Mouse (Mus musculus): ENCODE measurements around the gene Gpr162. TPM values are rescaled to one million over a fixed set of nuclear protein-coding genes. Genes with fewer than 3 reads are reported as not detected.
A peak's percentile ranks its signal among the peaks of the same experiment; 100 is the strongest.
"Not testable (repeated sequence)": the region's sequence is repeated elsewhere in the genome, so short reads cannot be mapped to it uniquely, and the experiment has no call there.

The Gpr162 gene
- total RNA-seq, 2 experiments from 2014 or later = 180 to 187 TPM

DNA sequence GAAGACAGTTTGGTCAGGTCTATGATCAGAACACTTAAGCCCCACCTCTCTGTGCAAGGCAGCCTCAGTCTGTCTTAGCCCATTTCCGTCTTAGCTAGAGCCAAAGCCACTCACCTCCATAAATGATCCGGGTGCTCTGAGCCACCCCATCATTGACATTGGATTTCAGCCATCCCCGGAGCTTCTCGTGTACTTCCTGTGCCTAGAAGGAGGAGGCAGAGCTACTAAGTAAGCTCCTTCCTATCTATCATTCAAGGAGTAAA, 52.4 kb downstream of the Gpr162 start:
- DNase-seq = peak in 1 of 2 experiments; percentile 1

DNA sequence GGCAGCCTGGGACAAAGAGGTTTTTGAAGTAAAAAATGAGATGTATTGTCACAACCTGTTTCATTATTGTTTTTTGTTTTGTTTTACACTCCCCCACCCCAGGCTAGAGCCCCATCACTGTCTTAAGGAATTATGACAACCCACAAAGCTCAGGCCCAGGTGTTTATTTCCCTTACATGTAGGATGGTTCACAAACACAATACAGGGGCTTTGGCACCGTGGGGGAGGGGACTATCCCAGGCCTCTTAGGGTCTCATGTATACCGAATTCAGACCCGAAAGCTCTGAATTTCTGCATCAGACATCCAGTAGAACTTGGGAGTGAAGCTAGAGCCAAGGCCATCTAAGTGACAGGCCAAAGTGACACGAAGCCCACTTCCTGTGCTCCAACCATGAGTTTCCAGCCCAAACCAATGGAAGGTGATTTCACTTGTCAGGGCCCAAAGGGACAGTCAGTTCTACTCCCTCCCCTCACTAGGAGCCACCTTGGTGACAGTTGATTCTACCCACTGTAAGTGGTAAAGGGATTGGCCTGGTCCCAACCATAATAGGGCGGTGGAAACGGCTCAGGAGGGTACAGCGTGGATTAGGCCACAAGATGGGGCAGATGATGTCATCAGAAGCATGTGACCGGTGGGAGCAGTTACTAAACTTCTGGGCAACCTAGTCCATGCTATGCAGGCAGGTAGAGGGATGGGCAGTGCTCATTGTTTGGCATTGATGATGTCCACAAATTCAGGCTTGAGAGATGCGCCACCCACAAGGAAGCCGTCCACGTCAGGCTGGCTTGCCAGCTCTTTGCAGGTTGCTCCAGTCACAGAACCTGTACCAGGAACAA, 53.0 kb downstream of the Gpr162 start:
- DNase-seq = not testable (repeated sequence)

DNA sequence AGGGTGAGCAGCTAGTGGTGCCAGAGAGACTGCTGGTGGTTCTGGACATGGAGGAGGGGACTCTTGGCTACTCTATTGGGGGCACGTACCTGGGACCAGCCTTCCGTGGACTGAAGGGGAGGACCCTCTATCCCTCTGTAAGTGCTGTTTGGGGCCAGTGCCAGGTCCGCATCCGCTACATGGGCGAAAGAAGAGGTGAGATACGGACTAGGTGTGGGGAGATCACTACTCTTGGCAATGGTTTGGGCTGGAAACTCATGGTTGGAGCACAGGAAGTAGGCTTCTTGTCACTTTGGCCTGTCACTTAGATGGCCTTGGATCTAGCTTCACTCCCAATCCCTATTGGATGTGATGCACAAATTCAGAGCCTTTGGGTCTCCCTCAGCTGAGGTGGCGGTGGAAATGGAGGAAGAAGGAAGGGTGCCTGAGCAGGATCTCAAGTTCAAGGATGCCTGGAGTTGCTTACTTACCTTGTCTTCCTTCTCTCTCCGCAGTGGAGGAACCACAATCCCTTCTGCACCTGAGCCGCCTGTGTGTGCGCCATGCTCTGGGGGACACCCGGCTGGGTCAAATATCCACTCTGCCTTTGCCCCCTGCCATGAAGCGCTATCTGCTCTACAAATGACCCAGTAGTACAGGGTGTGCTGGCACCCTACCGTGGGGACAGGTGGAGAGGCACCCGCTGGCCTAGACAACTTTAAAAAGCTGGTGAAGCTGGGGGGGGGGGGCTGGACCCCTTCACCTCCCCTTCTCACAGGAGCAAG, 53.8 kb downstream of the Gpr162 start:
- DNase-seq = no peak

DNA sequence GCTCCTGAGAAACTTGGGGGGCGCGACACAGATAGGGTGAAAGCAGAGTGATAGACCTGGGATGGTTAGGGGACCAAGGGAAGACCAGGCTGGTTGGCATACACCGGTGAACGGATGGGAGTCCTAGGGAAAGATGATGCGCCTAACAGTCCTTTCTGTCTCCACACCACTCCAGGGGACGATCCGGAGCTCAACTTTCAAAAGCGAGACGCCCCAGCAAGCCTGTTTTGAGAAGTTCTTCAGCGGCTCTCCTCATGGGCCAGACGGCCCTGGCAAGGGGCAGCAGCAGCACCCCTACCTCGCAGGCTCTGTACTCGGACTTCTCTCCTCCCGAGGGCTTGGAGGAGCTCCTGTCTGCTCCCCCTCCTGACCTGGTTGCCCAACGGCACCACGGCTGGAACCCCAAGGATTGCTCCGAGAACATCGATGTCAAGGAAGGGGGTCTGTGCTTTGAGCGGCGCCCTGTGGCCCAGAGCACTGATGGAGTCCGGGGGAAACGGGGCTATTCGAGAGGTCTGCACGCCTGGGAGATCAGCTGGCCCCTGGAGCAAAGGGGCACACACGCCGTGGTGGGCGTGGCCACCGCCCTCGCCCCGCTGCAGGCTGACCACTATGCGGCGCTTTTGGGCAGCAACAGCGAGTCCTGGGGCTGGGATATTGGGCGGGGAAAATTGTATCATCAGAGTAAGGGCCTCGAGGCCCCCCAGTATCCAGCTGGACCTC, 54.6 kb downstream of the Gpr162 start:
- DNase-seq = peak; percentile 64 to 67

Other genes starting within 250 kb of the Gpr162 start
- gene C1s2, start 227.9 kb downstream of the Gpr162 start, total RNA-seq (2021) = under 1 TPM; 0.15 to 0.35 TPM
- gene Lpcat3, start 201.0 kb downstream of the Gpr162 start, total RNA-seq (2021) = 10 to 100 TPM; 27.1 to 33.5 TPM
- gene Emg1, start 151.8 kb downstream of the Gpr162 start, total RNA-seq (2021) = 10 to 100 TPM; 54.3 to 64.9 TPM
- 100 to 1,000 TPM; 114 to 129 TPM for gene Phb2, start 151.6 kb downstream of the Gpr162 start, total RNA-seq (2021)
- 1 to 10 TPM; 2.9 to 3.0 TPM for gene Ptpn6, start 125.3 kb downstream of the Gpr162 start, total RNA-seq (2021)
- gene Grcc10, start 122.6 kb downstream of the Gpr162 start, total RNA-seq (2021) = 100 to 1,000 TPM; 337 to 366 TPM
- gene Gm45234, start 108.0 kb downstream of the Gpr162 start, total RNA-seq (2021) = not detected
- gene Atn1, start 107.5 kb downstream of the Gpr162 start, total RNA-seq (2021) = 100 to 1,000 TPM; 139 to 170 TPM
- 1,000 to 10,000 TPM in 1 of 2 experiments, 100 to 1,000 TPM in 1; 956 to 1,045 TPM for gene Eno2, start 94.3 kb downstream of the Gpr162 start, total RNA-seq (2021)
- gene Lrrc23, start 84.3 kb downstream of the Gpr162 start, total RNA-seq (2021) = 1 to 10 TPM in 1 of 2 experiments, under 1 TPM in 1; 1.00 to 3.5 TPM
- 1 to 10 TPM; 2.9 to 3.1 TPM for gene Spsb2, start 55.3 kb downstream of the Gpr162 start, total RNA-seq (2021)
- gene Tpi1, start 49.7 kb downstream of the Gpr162 start, total RNA-seq (2021) = 100 to 1,000 TPM; 731 to 778 TPM
- gene Usp5, start 34.5 kb downstream of the Gpr162 start, total RNA-seq (2021) = 100 to 1,000 TPM; 174 to 188 TPM
- gene Cdca3, start 34.4 kb downstream of the Gpr162 start, total RNA-seq (2021) = 1 to 10 TPM in 1 of 2 experiments, under 1 TPM in 1; 0.38 to 1.2 TPM
- under 1 TPM in 1 of 2 experiments, not detected in 1; 0.17 TPM for gene Gnb3, start 23.7 kb downstream of the Gpr162 start, total RNA-seq (2021)
- 10 to 100 TPM; 30.4 to 37.1 TPM for gene P3h3, start 6.2 kb downstream of the Gpr162 start, total RNA-seq (2021)
- gene Cd4, start 24.2 kb upstream of the Gpr162 start, total RNA-seq (2021) = under 1 TPM in 1 of 2 experiments, not detected in 1; 0.23 TPM
- gene Lag3, start 47.7 kb upstream of the Gpr162 start, total RNA-seq (2021) = 1 to 10 TPM; 2.1 to 2.3 TPM
- 1,000 to 10,000 TPM; 1,023 to 1,087 TPM for gene Ptms, start 56.1 kb upstream of the Gpr162 start, total RNA-seq (2021)
- gene Mlf2, start 67.4 kb upstream of the Gpr162 start, total RNA-seq (2021) = 100 to 1,000 TPM; 630 to 652 TPM
- 100 to 1,000 TPM; 149 TPM for gene Cops7a, start 101.6 kb upstream of the Gpr162 start, total RNA-seq (2021)
- gene Pianp, start 132.7 kb upstream of the Gpr162 start, total RNA-seq (2021) = 100 to 1,000 TPM; 163 to 173 TPM
- gene Zfp384, start 145.2 kb upstream of the Gpr162 start, total RNA-seq (2021) = 10 to 100 TPM; 43.9 to 48.9 TPM
- gene Ing4, start 175.8 kb upstream of the Gpr162 start, total RNA-seq (2021) = 10 to 100 TPM; 56.9 to 65.7 TPM
- 10 to 100 TPM; 13.4 to 17.8 TPM for gene Acrbp, start 185.7 kb upstream of the Gpr162 start, total RNA-seq (2021)
- under 1 TPM; 0.53 to 0.75 TPM for gene Lpar5, start 203.9 kb upstream of the Gpr162 start, total RNA-seq (2021)
- 100 to 1,000 TPM; 172 to 173 TPM for gene Chd4, start 232.0 kb upstream of the Gpr162 start, total RNA-seq (2021)